Mouse (Mus musculus): ENCODE data around the gene Wnt4. TPM values are rescaled to one million over a fixed set of nuclear protein-coding genes. Genes with fewer than 3 reads are reported as not detected.
A peak's percentile ranks its signal among the peaks of the same experiment; 100 is the strongest.

Gene Wnt4
- polyA plus RNA-seq, 1 experiment from 2014 or later, result 1.4 TPM

- no peak overlapping the region for H3K27ac ChIP-seq
- no peaks in the 10 kb centered on the region for H3K9me3 ChIP-seq (replicated peaks)
- H3K4me3 ChIP-seq, result no peak overlapping the region
- 89% methylated on average over 6 of the region's 6 CpGs for WGBS
- H3K4me1 ChIP-seq, result peaks cover 13% of the 10 kb centered on the region
- DNase-seq (ENCODE audit: low spot score), result no peak
- no peaks in the 10 kb centered on the region for H3K27me3 ChIP-seq (ENCODE audit: low read depth, poor library complexity, severe bottlenecking)
- H3K36me3 ChIP-seq, result no peaks in the 10 kb centered on the region
Observed at GRCm38 (mm10) chr4:137261826-137262225, 15.5 kb upstream of the Wnt4 start.

GRCm38 (mm10) chr4:137264066-137264465 lies 13.2 kb upstream of the Wnt4 start:
- 77% methylated on average over 13 of the region's 13 CpGs for WGBS
- Histone ChIP-seq H3K36me3 (no peaks in the 10 kb centered on the region), H3K9me3 (replicated peaks) (no peaks in the 10 kb centered on the region), H3K4me1 (peaks cover 13% of the 10 kb centered on the region), H3K27ac (no peak overlapping the region), H3K27me3 (ENCODE audit: low read depth, poor library complexity, severe bottlenecking) (no peaks in the 10 kb centered on the region), H3K4me3 (no peak overlapping the region)
- DNase-seq (ENCODE audit: low spot score), result no peak

GRCm38 (mm10) chr4:137265116-137265515 lies 12.2 kb upstream of the Wnt4 start:
- Histone ChIP-seq H3K36me3 (no peaks in the 10 kb centered on the region), H3K27ac (0 out of 2 replicates have a peak overlapping the region, but pooled peaks have one; percentile 39), H3K27me3 (ENCODE audit: low read depth, poor library complexity, severe bottlenecking) (0 out of 2 replicates have a peak, but pooled peaks cover 3% of the 10 kb centered on the region), H3K9me3 (replicated peaks) (no peaks in the 10 kb centered on the region), H3K4me3 (no peak overlapping the region), H3K4me1 (peaks cover 13% of the 10 kb centered on the region)
- DNase-seq (ENCODE audit: low spot score), result no peak
- 78% methylated on average over 5 of the region's 5 CpGs for WGBS

- no peak overlapping the region for H3K4me3 ChIP-seq
- 87% methylated on average over 8 of the region's 8 CpGs for WGBS
- H3K27ac ChIP-seq, result no peak overlapping the region
- H3K27me3 ChIP-seq (ENCODE audit: low read depth, poor library complexity, severe bottlenecking), result peaks cover 6% of the 10 kb centered on the region
- no peaks in the 10 kb centered on the region for H3K36me3 ChIP-seq
- no peaks in the 10 kb centered on the region for H3K9me3 ChIP-seq (replicated peaks)
- no peak for DNase-seq (ENCODE audit: low spot score)
- H3K4me1 ChIP-seq, result peaks cover 13% of the 10 kb centered on the region
Observed at GRCm38 (mm10) chr4:137268541-137268940, 8.7 kb upstream of the Wnt4 start.

GRCm38 (mm10) chr4:137271856-137272255 lies 5.4 kb upstream of the Wnt4 start:
- Histone ChIP-seq H3K36me3 (no peaks in the 10 kb centered on the region), H3K27me3 (ENCODE audit: low read depth, poor library complexity, severe bottlenecking) (peaks cover 40% of the 10 kb centered on the region)

GRCm38 (mm10) chr4:137274304-137274703 lies 3.0 kb upstream of the Wnt4 start:
- no peak for DNase-seq (ENCODE audit: low spot score)
- Histone ChIP-seq H3K4me3 (no peak overlapping the region), H3K9me3 (replicated peaks) (no peaks in the 10 kb centered on the region), H3K27me3 (ENCODE audit: low read depth, poor library complexity, severe bottlenecking) (peaks cover 63% of the 10 kb centered on the region), H3K27ac (no peak overlapping the region), H3K36me3 (no peaks in the 10 kb centered on the region), H3K4me1 (peaks cover 31% of the 10 kb centered on the region)
- WGBS, result 31% methylated on average over 6 of the region's 6 CpGs

More at GRCm38 (mm10) chr4:137271856-137272255, 5.4 kb upstream of the Wnt4 start:
- no peak overlapping the region for H3K4me3 ChIP-seq
- H3K9me3 ChIP-seq (replicated peaks), result no peaks in the 10 kb centered on the region
- H3K27ac ChIP-seq, result no peak overlapping the region
- peaks cover 10% of the 10 kb centered on the region for H3K4me1 ChIP-seq
- 83% methylated on average over 8 of the region's 8 CpGs for WGBS
- no peak for DNase-seq (ENCODE audit: low spot score)

GRCm38 (mm10) chr4:137276443-137277165 lies 685 bp upstream of the Wnt4 start:
- peaks cover 35% of the 10 kb centered on the region for H3K4me1 ChIP-seq
- H3K9me3 ChIP-seq (replicated peaks), result no peaks in the 10 kb centered on the region
- WGBS, result 2% methylated on average over 46 of the region's 46 CpGs
- DNase-seq (ENCODE audit: low spot score), result no peak
- H3K4me3 ChIP-seq, result peak overlapping the region; percentile 57
- peak overlapping the region; percentile 46 for H3K27ac ChIP-seq
- peaks cover 84% of the 10 kb centered on the region for H3K27me3 ChIP-seq (ENCODE audit: low read depth, poor library complexity, severe bottlenecking)
- H3K36me3 ChIP-seq, result no peaks in the 10 kb centered on the region

GRCm38 (mm10) chr4:137277600-137278143 lies 383 bp downstream of the Wnt4 start:
- peaks cover 39% of the 10 kb centered on the region for H3K4me1 ChIP-seq
- peak overlapping the region; percentile 57 for H3K4me3 ChIP-seq
- peak overlapping the region; percentile 21; the same call in 1 of the 2 replicates for H3K27ac ChIP-seq
- H3K36me3 ChIP-seq, result no peaks in the 10 kb centered on the region
- WGBS, result 2% methylated on average over 71 of the region's 71 CpGs
- DNase-seq (ENCODE audit: low spot score), result peak; percentile 55
- H3K27me3 ChIP-seq (ENCODE audit: low read depth, poor library complexity, severe bottlenecking), result peaks cover 94% of the 10 kb centered on the region
- no peaks in the 10 kb centered on the region for H3K9me3 ChIP-seq (replicated peaks)

- H3K27ac ChIP-seq, result 0 out of 2 replicates have a peak overlapping the region, but pooled peaks have one; percentile 21
- peak overlapping the region; percentile 57 for H3K4me3 ChIP-seq
- no peaks in the 10 kb centered on the region for H3K36me3 ChIP-seq
- H3K27me3 ChIP-seq (ENCODE audit: low read depth, poor library complexity, severe bottlenecking), result peaks cover 99% of the 10 kb centered on the region
- WGBS, result 1% methylated on average over 22 of the region's 22 CpGs
- no peaks in the 10 kb centered on the region for H3K9me3 ChIP-seq (replicated peaks)
- DNase-seq (ENCODE audit: low spot score), result no peak
- peaks cover 46% of the 10 kb centered on the region for H3K4me1 ChIP-seq
Observed at GRCm38 (mm10) chr4:137278144-137279040, 1.1 kb downstream of the Wnt4 start.

GRCm38 (mm10) chr4:137279346-137279745 lies 2.1 kb downstream of the Wnt4 start:
- Histone ChIP-seq H3K4me1 (peaks cover 47% of the 10 kb centered on the region), H3K27me3 (ENCODE audit: low read depth, poor library complexity, severe bottlenecking) (peaks cover 99% of the 10 kb centered on the region), H3K36me3 (no peaks in the 10 kb centered on the region), H3K4me3 (no peak overlapping the region), H3K9me3 (replicated peaks) (no peaks in the 10 kb centered on the region), H3K27ac (no peak overlapping the region)
- no peak for DNase-seq (ENCODE audit: low spot score)
- 18% methylated on average over 5 of the region's 5 CpGs for WGBS

- Histone ChIP-seq H3K27me3 (ENCODE audit: low read depth, poor library complexity, severe bottlenecking) (peaks cover 99% of the 10 kb centered on the region), H3K36me3 (no peaks in the 10 kb centered on the region), H3K4me1 (peaks cover 44% of the 10 kb centered on the region), H3K27ac (no peak overlapping the region), H3K9me3 (replicated peaks) (no peaks in the 10 kb centered on the region), H3K4me3 (no peak overlapping the region)
- WGBS, result 80% methylated on average over 3 of the region's 3 CpGs
- DNase-seq (ENCODE audit: low spot score), result no peak
Observed at GRCm38 (mm10) chr4:137281273-137281672, 4.0 kb downstream of the Wnt4 start.

- WGBS, result 76% methylated on average over 5 of the region's 5 CpGs
- Histone ChIP-seq H3K27ac (no peak overlapping the region), H3K4me3 (no peak overlapping the region), H3K9me3 (replicated peaks) (no peaks in the 10 kb centered on the region), H3K36me3 (no peaks in the 10 kb centered on the region), H3K27me3 (ENCODE audit: low read depth, poor library complexity, severe bottlenecking) (peaks cover 93% of the 10 kb centered on the region), H3K4me1 (peaks cover 41% of the 10 kb centered on the region)
- no peak for DNase-seq (ENCODE audit: low spot score)
Observed at GRCm38 (mm10) chr4:137282122-137282521, 4.8 kb downstream of the Wnt4 start.

Data from limb, embryonic 10.5 days (tissue).